Mouse (Mus musculus): ENCODE data around the gene Rab3c.

- TF ChIP-seq CTCF (IDR thresholded peaks at IDR 0.05; ENCODE audit: borderline replicate concordance, insufficient read depth, low read length) (no peak), POLR2A (IDR thresholded peaks at IDR 0.05; ENCODE audit: low read depth, low read length) (no peak)
Measured at GRCm38 (mm10) chr13:110211526-110212075, 69.2 kb downstream of the Rab3c start.
